Mouse (Mus musculus): ENCODE results near the gene Pacrg.

DNA sequence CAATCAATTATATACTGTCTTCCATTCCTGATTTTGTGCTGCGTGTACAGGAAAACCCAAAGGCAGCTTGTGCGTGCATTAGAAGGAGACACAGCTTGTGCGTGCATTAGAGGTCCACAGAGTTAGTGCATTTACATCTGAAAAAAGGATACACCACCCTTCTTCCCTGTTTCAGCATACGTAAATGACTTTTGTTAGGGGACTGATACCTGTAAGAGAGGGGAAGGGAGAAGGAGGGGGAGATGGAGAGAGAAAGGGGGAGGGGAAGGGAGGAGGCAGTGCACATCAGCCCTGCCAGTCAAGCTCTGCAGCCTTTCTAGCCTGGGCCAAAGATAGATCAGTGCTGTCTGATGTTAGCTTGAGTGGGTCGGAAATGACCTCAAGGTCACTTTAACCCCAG is 164.6 kb downstream of the Pacrg start:
- TF ChIP-seq HCFC1 (IDR thresholded peaks at IDR 0.05; ENCODE audit: low read depth, low read length) (no peak), POLR2A (IDR thresholded peaks at IDR 0.05; ENCODE audit: control insufficient read depth in 1 of 2, insufficient read depth in 1 of 2, low read depth in 1 of 2, low read length in 2 of 2, poor library complexity in 1 of 2) (no peak), JUND (IDR thresholded peaks at IDR 0.05; ENCODE audit: low read depth, low read length) (no peak), RCOR1 (IDR thresholded peaks at IDR 0.05; ENCODE audit: low read depth, low read length) (no peak), CTCF (IDR thresholded peaks at IDR 0.05 in 2 of 3, conservative IDR thresholded peaks at IDR 0.05 in 1 of 3; ENCODE audit: control insufficient read depth in 1 of 3, insufficient read depth in 1 of 3, low read depth in 2 of 3, low read length in 3 of 3, poor library complexity in 1 of 3, severe bottlenecking in 1 of 3) (no peak), BHLHE40 (IDR thresholded peaks at IDR 0.05; ENCODE audit: borderline replicate concordance, low read depth, low read length) (no peak), ZKSCAN1 (IDR thresholded peaks at IDR 0.05; ENCODE audit: low read depth, low read length) (no peak), MAZ (IDR thresholded peaks at IDR 0.05; ENCODE audit: low read depth, low read length) (no peak), MAX (IDR thresholded peaks at IDR 0.05; ENCODE audit: low read length) (no peak), EP300 (IDR thresholded peaks at IDR 0.05; ENCODE audit: low read depth in 1 of 2, low read length in 2 of 2) (no peak), USF1 (IDR thresholded peaks at IDR 0.05; ENCODE audit: low read depth, low read length) (no peak)

All from MEL (cell line).